Mouse (Mus musculus) heart, adult 18-20 months (tissue): ENCODE results near the gene Ube2r2. TPM values are rescaled to one million over a fixed set of nuclear protein-coding genes. Genes with fewer than 3 reads are reported as not detected.

ENCODE experiments used
- DNase-seq, 2 experiments: peaks; one replicate each; pipeline ENCODE4 v3.0.0; 2021 to 2022; ENCODE audit warnings: mixed read lengths in 1 of 2
- long read RNA-seq, 2 experiments: library from polyadenylated mRNA; stranded (forward); transcript quantifications; one replicate each; pipeline ENCODE4 v2.0.0; 2021
- total RNA-seq, 2 experiments: library from RNA; stranded (reverse); gene quantifications; 2 replicates each; pipeline ENCODE4 v1.2.3; 2021

The Ube2r2 gene
- 100 to 1,000 TPM; 126 to 132 TPM for total RNA-seq
- long read RNA-seq, experiment 1, transcript Ube2r2-201 (5 exons, 3,600 nt) = major isoform, 158 of 190 reads
- long read RNA-seq, experiment 1, partial matches to known transcripts = 27 of 190 reads
- long read RNA-seq, experiment 1, other reads (novel, unspliced or antisense) = 5 of 190 reads
- long read RNA-seq, experiment 2, transcript Ube2r2-201 (5 exons, 3,600 nt) = major isoform, 81 of 103 reads
- long read RNA-seq, experiment 2, partial matches to known transcripts = 3 of 103 reads
- long read RNA-seq, experiment 2, other reads (novel, unspliced or antisense) = 19 of 103 reads

DNA sequence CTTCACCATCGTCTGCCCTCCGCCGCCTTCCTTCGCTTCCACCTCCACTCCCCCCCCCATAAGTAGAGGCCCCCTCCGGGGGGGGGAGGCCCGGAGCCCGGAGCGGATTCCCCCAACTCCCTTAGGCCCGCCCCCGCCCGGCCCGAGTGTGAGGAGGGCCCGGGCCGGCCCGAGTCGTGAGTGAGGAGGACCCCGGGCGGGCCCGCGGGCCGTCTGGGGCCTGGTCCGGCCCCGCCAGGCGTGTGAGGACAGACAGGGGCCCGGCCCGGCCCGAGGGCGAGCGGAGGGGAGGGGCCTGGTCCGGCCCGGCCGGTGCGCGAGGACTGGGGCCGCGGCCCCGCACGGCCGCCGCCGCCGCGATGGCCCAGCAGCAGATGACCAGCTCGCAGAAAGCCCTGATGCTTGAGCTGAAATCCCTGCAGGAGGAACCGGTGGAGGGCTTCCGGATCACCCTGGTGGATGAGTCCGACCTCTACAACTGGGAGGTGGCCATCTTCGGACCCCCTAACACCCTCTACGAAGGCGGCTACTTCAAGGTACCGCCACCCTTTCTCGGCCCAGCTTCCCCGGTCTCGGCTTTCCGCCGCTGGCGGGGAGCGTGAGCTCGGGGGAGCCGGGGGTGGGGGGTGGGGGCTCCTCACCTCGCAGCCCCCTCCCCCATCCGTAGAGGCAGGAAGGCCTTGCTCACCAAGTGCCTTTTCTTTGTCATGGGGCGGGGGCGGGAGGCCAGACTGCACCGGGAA lies at the start of gene Ube2r2:
Gene Ube2r2 (plus strand): TSS at position 33 of the 743 bp plus-strand sequence.
- DNase-seq = peak; percentile 76 to 82

DNA sequence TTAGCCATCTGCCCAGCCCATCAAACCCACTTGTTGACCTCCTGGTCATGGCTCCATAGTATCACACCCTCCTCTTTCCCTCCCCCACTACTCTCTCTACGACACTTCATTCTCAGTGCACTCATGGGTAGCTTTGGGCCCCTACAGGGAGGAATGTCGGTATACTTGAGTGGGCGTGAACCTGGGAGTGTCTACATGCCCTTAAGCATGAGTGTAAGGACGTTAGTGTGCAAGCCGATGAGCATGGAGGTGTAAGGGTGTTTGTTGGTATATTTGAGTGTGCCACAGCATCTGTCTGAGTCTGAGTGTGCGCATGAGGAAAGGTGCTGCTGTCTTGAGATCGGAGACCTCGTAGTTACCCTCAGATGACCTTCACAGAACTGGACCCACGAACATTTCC lies 48.6 kb upstream of the Ube2r2 start:
- DNase-seq = no peak

GRCm38 (mm10) chr4:41087459-41088298 lies 47.9 kb upstream of the Ube2r2 start:
- DNase-seq = no peak

DNA sequence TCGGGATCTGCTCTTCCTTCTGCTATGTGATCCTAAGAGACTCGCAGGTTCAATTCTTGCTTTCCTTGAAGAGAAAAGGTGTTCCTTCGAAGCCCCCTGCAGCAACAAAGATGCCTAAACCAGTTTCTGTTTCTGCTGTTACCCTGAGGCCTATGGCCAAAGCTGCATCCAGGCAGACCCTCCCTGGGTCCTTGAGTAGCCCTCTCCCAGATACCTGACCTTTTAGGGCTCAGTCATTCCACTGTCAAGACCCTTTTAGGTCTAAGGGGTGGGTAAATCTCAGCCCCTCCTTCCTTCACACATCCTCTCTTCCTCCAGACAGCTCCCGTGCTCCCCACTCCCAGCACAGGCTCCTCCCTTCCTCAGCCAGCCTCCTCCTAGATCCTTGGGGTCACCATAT lies 46.4 kb upstream of the Ube2r2 start:
- DNase-seq = no peak

GRCm38 (mm10) chr4:41089705-41090104 lies 45.8 kb upstream of the Ube2r2 start:
- DNase-seq = no peak

DNA sequence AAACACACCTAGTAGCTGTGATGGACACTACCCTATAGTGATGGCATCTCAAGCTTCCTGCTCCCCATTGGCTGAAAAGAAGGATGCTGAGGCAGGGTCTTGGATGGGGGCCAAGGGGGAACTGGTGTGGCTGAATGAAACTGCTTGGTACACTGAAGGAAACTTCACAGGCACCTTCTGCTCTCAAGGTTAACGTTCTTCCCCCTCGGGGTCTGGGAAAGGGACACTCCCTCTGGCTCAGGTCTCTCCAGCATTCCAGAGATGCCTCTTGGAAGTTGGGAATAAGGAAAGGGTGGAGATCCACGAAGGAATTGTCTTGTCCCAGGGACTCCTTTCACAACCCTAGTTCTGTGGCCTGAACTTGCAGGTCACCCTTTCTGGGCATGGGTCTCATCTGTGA lies 44.2 kb upstream of the Ube2r2 start:
- DNase-seq = no peak

DNA sequence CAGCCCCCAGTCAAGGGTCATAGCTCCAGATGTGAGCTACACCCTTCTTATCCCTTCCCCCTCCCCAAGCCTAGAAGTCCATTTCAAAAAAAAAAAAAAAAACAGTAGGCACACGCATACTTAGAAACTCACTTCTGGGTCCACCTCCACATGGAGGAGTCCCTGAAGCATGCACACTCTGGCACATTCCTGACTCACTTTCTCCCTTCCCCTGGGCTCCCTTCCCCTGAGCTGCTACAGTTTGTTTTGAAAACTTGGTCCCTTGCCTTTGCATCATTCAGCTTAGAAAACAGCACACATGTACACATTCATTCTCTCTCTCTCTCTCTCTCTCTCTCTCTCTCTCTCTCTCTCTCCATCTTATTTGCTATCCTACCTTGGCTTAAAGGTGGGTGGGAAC lies 42.6 kb upstream of the Ube2r2 start:
- DNase-seq = no peak

GRCm38 (mm10) chr4:41094361-41094760 lies 41.2 kb upstream of the Ube2r2 start:
- DNase-seq = no peak

DNA sequence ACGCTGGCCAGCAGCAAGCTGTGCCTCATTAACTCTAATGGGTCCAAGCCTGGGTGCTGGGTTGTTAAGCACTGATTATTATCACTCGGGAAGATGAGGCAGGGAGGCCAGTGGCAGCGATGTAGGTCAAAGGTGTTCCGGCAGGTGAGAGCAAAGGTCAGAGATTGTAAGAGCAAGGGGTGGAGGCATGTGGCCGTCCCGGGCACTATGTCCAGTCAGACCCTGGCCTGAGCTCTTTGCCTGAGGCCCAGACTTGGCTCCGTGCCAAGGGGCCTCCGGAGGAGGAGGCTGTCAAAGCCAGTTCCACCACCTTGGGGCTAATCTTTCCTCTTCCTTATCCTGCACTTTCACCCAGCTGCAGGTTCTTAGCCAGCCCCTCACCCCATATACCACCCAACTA lies 39.4 kb upstream of the Ube2r2 start:
- no peak for DNase-seq

- no peak for DNase-seq
Observed at GRCm38 (mm10) chr4:41096794-41097193, 38.7 kb upstream of the Ube2r2 start.

DNA sequence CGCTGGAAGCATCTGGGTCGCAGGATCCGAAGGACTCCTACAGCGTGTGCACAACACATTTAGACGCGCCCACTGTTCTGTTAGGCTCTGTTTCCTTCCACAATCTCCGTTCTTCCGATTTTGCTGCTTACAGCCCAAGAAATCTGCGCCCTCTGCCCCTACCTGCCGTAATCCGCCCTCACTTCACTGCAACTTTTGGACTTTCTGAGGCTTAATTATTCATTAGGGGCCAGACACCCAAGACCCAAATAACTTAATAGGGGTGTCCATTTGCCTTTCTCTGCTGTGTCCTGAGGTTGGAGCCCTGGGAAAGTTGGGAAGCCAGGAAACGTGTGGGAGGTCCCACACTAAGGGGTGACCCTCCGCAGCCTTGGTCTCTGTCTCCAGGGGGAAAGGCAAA lies 38.2 kb upstream of the Ube2r2 start:
- no peak for DNase-seq

DNA sequence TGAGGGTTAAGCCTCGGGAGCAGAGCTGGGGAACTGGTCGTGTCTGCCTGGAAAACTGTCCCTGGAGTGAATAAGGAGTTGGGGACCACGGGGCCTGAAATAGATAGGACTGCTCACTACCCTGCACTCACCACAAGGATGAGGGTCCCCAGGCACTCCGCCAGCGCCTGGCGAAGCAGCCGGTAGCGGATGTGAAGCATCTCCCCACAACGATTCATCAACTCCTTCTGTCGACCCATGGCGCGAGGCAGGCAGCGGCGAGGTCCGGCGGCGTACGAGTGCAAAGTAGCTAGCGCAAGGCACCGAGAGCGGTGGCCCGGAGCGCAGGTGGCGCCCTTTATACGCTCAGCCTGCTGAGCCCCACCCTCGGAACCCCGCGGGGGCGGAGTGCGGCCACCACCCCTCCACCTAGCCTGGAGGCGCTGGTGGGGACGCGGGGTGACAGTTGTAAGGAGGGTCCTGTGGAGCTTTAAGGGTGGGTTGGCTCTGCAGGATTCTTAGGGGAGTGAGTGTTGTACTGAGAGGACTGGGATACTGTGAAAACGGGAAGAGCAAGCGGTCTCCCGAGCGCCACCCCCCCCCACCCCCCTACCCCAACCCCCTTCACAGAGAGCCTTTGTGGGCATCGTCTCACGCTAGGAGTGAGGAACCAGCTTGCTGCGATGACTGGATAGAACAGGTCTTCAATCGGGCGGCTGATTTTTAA lies 37.5 kb upstream of the Ube2r2 start, which contains the start of gene Aqp3:
Gene Aqp3 (minus strand): TSS at position 313 of the 706 bp plus-strand sequence.
- DNase-seq = peak; percentile 14 to 22

DNA sequence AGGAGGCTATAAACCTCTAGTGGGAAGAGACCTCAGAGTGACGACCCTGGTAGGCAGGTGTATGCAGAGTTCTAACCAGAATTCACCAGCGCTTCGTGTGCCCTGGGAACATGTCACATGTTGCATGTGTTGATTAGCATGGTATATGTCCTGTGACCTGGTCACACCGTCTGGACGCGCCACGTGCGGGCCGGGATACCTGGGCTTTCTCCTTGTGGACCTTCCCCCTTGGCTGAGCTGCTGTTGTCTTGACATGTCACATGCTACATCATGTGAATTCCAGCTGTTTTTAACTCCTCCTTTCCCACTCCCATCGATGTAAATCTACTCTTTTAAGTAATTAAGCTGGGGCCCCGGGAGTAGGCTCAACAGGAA lies 37.0 kb upstream of the Ube2r2 start:
- no peak for DNase-seq

GRCm38 (mm10) chr4:41100986-41101385 lies 34.6 kb upstream of the Ube2r2 start:
- DNase-seq = no peak

DNA sequence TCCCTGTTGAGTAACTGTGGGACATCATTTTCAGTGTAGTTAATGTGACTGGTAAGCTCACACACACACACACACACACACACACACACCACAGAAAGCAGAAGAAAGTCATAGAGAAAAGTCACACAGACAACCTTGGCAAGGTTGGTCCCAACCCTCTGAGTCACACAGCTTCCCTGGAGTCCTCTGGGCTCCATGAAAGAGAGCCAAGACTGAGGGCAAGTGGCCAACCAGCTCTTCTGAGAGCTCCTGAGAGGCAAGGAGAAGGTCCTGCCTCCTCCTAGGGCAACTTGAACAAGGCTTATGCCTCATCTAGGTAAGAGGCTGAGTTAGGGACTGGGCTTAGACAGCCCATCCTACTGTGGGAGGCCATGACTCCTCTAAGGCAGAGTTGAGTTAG lies 32.6 kb upstream of the Ube2r2 start:
- DNase-seq = no peak

DNA sequence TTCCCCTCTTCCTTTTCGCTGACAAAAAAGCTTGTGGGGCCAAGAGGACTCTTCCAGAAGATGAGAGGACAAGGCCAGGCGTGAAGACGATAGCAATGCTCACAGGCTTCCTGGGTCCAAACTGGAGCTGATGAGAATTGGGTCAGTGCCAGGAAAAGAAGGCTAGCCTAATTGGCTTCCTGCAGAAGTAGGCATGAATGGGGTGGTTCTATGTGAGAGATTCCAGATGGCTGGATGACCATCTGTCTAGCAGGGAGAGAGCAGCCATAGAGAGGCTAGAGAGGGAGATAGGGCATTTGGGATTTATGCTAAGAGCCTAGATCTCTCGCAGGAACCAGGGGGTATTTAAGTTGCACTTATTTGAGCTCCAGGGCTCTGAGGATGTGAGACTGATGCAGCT lies 28.1 kb upstream of the Ube2r2 start:
- no peak for DNase-seq

DNA sequence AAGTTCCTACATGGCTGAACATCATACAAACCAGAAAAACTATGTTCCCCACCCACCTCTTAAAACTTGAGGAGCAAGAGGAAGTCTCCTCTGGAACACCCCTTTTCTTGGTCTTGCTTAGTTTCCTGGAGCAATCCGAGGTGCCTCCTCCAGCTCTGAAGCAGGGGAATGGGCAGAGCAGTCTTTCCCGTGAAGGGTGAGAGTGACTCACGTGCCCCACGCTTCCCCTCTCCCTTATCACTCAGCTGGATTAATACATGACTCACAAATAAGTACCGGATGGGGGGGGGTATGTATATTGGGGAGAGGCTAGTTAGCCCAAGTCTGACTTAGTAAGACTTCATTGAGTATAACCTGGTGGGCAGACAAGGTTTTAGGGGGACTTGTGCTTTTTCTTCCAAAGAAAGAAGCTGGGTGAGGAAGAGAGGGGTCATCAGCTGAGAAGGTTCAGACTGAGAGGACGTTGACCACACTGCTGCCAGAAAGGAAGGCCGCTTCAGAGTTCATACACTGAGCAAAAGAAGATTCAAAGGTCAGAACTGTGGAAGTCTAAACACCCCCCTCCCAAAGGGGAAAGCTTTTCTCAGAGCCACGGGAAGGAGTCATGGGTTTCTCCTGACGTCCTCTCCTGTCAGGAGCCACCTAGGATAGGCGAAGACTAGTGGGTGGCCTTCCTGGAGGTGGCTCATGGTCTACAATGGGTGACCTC lies 26.7 kb upstream of the Ube2r2 start:
- no peak for DNase-seq

- no peak for DNase-seq
Observed at GRCm38 (mm10) chr4:41114358-41115070, 21.0 kb upstream of the Ube2r2 start.

DNA sequence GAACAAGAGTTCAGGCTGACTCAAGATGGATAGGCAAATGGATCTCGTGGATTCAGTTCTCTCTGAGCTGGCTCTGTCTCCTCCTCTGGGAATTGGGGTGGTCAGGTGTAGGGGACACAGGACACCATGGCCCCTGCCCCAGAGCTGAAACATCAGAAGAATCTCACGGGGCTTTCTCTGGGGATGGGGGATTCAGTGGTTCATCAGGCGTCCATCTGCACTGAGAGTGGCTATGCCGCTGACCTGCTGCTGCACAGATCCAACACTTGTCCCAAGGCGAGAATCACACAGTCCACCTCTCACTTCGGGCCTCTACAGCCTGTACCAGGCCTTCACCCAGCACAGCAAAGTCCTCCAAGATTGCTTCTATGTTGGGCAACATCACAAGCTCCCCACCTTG lies 20.5 kb upstream of the Ube2r2 start:
- no peak for DNase-seq

- no peak for DNase-seq
Observed at GRCm38 (mm10) chr4:41115793-41116192, 19.8 kb upstream of the Ube2r2 start.

DNA sequence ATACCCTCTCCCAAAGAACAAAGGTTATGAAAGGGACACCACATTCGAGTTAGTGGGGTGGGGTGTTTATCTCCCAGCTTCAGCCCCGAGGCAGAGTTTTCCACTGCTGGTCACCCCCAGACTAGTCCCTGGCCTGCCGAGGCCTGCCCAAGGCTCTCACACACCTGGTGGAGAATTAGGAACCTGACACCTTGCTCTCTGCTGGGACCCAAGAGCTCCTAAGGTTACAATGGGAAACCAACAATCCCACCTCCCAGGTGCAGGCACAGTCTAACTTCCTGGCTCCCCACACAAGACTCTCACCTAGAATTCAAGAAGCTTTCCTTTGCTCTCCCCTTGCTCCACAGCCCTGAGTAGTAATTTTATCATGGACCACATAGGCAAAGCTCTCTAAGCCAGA lies 18.7 kb upstream of the Ube2r2 start:
- DNase-seq = no peak
